ENCODE assay signal across 10 mouse cellular contexts in the genomic region with DNA sequence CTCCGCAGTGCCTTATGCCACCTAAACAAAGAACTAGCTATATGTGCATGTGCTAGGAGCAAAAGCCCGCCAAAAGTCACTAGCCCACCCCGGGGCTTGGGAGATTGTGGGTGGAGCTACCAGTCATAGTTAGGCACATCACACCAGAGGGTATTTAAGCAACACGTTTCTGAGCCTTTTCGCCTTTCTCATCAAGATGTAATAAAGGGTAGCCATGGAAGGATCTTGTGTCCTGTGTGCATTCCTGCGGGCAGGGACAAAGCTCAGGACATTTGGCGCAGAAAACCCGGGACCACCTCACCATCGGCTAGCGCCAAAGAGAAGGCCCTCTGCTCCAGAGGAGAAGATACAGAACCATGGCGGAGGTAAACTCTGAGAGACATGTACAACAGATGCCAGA. TPM values are rescaled to one million over a fixed set of nuclear protein-coding genes. Genes with fewer than 3 reads are reported as not detected.
DNase-seq lines count a peak whose midpoint lies in the region; ATAC-seq and TF ChIP-seq lines count a peak whose summit lies in the region.
"Had no signal": no experiment of that assay in that cellular context is flagged by ENCODE, and none has a peak within 500 bp of the region (broad histone marks: within the 10 kb centered on the region; RNA-seq: fewer than 3 reads in every experiment).

No protein-coding gene starts in this region.

- H3K27ac ChIP-seq in heart, embryonic 15.5 days, result peak overlapping the region; percentile 89; the same call in 1 of the 2 replicates
- no peak overlapping the region for H3K27ac ChIP-seq in bone marrow, adult 2 months (ENCODE audit: control insufficient read depth, insufficient read depth, low read depth, low read length, poor library complexity)
- peak overlapping the region; percentile 93 for H3K27ac ChIP-seq in hindbrain, embryonic 10.5 days

- no peak for TF ChIP-seq POLR2A in bone marrow, adult 2 months (IDR thresholded peaks at IDR 0.05; ENCODE audit: borderline replicate concordance, control insufficient read depth, low read depth, low read length)

- no peaks in the 10 kb centered on the region for H3K27me3 ChIP-seq in heart, embryonic 15.5 days
- H3K27me3 ChIP-seq in hindbrain, embryonic 10.5 days (ENCODE audit: insufficient read depth, poor library complexity, severe bottlenecking), result no peaks in the 10 kb centered on the region

- H3K4me1 ChIP-seq in heart, embryonic 15.5 days (replicated peaks), result peaks cover 5% of the 10 kb centered on the region; the same call in 1 of the 2 replicates
- H3K4me1 ChIP-seq in bone marrow, adult 2 months (ENCODE audit: control insufficient read depth, insufficient read depth, low read length), result no peaks in the 10 kb centered on the region
- H3K4me1 ChIP-seq in hindbrain, embryonic 10.5 days (replicated peaks), result peaks cover 7% of the 10 kb centered on the region; the same call in 1 of the 2 replicates

- no peaks in the 10 kb centered on the region for H3K9me3 ChIP-seq in heart, embryonic 15.5 days (replicated peaks)
- H3K9me3 ChIP-seq in hindbrain, embryonic 10.5 days, result no peaks in the 10 kb centered on the region

- peak overlapping the region; percentile 98 for H3K4me2 ChIP-seq in heart, embryonic 15.5 days

- no peak for DNase-seq in heart, adult 9 months (ENCODE audit: low spot score in 2 of 2)
- no peak for DNase-seq in hindbrain, embryonic 10.5 days (ENCODE audit: low spot score)
- DNase-seq in left cerebral cortex, postnatal 25 days (ENCODE audit: low spot score in 2 of 2), result no peak
- no peak for DNase-seq in cerebellum, adult 11 months

- WGBS in heart, embryonic 15.5 days, result 16% methylated on average over 11 of the region's 11 CpGs
- WGBS in bone marrow, adult 2 months, result 11% methylated on average over 11 of the region's 11 CpGs
- 23% methylated on average over 11 of the region's 11 CpGs for WGBS in hindbrain, embryonic 10.5 days

- H3K9ac ChIP-seq in heart, embryonic 15.5 days, result peak overlapping the region; percentile 66; the same call in 1 of the 2 replicates

- H3K36me3 ChIP-seq in heart, embryonic 15.5 days, result no peaks in the 10 kb centered on the region
- H3K36me3 ChIP-seq in hindbrain, embryonic 10.5 days, result 0 out of 2 replicates have a peak, but pooled peaks cover 2% of the 10 kb centered on the region
- H3K36me3 ChIP-seq: G1E had no signal

- ATAC-seq in heart, embryonic 15.5 days (replicated peaks; ENCODE audit: insufficient number of reproducible peaks, insufficient read depth, low FRiP score, low read depth), result no peak
- 0 out of 2 replicates have a peak, but pooled peaks have one; percentile 4 for ATAC-seq in megakaryocyte progenitor cell, adult 5-6 weeks (replicated peaks; ENCODE audit: poor library complexity)
- ATAC-seq in granulocyte monocyte progenitor cell, adult 5-6 weeks (replicated peaks; ENCODE audit: poor library complexity, severe bottlenecking), result no peak

- no peak for TF ChIP-seq CTCF in bone marrow, adult 2 months (IDR thresholded peaks at IDR 0.05; ENCODE audit: control insufficient read depth, insufficient read depth, low read length)

- intact Hi-C loops in left cerebral cortex, postnatal 25 days (cut with DNase I), result loop anchor here (10.0 kb wide), 1 partner anchor 724 kb away; the partner anchor contains the start of gene Ttc5

- H3K4me3 ChIP-seq in heart, embryonic 15.5 days, result peak overlapping the region; percentile 81
- peak overlapping the region; percentile 18 for H3K4me3 ChIP-seq in bone marrow, adult 2 months (replicated peaks; ENCODE audit: control insufficient read depth, low read depth, low read length)
- H3K4me3 ChIP-seq in hindbrain, embryonic 10.5 days, result peak overlapping the region; percentile 73

RNA-seq across cellular contexts. Expression of gene Olfr725, which starts 21.0 kb away (rescaled TPM):
- polyA plus RNA-seq in heart, embryonic 15.5 days (2015; fragmentation: Nextera tagmentation; extraction: Ambion mirVana), result not detected in 2 replicates
- not detected in 2 replicates for polyA plus RNA-seq in bone marrow, adult 2 months (2011; ENCODE audit: insufficient read depth, insufficient read length, low replicate concordance, missing spikeins)
- polyA plus RNA-seq in hindbrain, embryonic 10.5 days (2016; fragmentation: Nextera tagmentation; extraction: Ambion mirVana), result not detected in 2 replicates
- not detected in 2 replicates for total RNA-seq in megakaryocyte progenitor cell, adult 5-6 weeks (2015)
- not detected in 2 replicates for total RNA-seq in megakaryocyte progenitor cell, adult 5-6 weeks (2017)
- not detected in 2 replicates for total RNA-seq in granulocyte monocyte progenitor cell, adult 5-6 weeks (2014; fragmentation: Nextera tagmentation)
- not detected in 2 replicates for total RNA-seq in granulocyte monocyte progenitor cell, adult 5-6 weeks (2017)
- not detected for total RNA-seq in left cerebral cortex, postnatal 25 days (2021)
- total RNA-seq: G1E; layer of hippocampus, postnatal 10 days had no signal
- polyA plus RNA-seq: G1E had no signal

RNA-seq across cellular contexts. Expression of gene Olfr726, which starts 29.6 kb away (rescaled TPM):
- not detected in 2 replicates for polyA plus RNA-seq in heart, embryonic 15.5 days (2015; fragmentation: Nextera tagmentation; extraction: Ambion mirVana)
- not detected in 2 replicates for polyA plus RNA-seq in bone marrow, adult 2 months (2011; ENCODE audit: insufficient read depth, insufficient read length, low replicate concordance, missing spikeins)
- polyA plus RNA-seq in hindbrain, embryonic 10.5 days (2016; fragmentation: Nextera tagmentation; extraction: Ambion mirVana), result not detected in 2 replicates
- not detected in 2 replicates for total RNA-seq in megakaryocyte progenitor cell, adult 5-6 weeks (2015)
- not detected in 2 replicates for total RNA-seq in megakaryocyte progenitor cell, adult 5-6 weeks (2017)
- not detected in 2 replicates for total RNA-seq in granulocyte monocyte progenitor cell, adult 5-6 weeks (2014; fragmentation: Nextera tagmentation)
- not detected in 2 replicates for total RNA-seq in granulocyte monocyte progenitor cell, adult 5-6 weeks (2017)
- not detected for total RNA-seq in left cerebral cortex, postnatal 25 days (2021)
- total RNA-seq: layer of hippocampus, postnatal 10 days had no signal
- polyA plus RNA-seq: G1E had no signal

Comparison
In these comparisons a context has a peak if more than half of its experiments do, and no peak if none do; other contexts are left out.
1. H3K4me3 ChIP-seq: peak in every context shown above with its lines; median percentile 81 in heart, embryonic 15.5 days; 73 in hindbrain, embryonic 10.5 days; 18 in bone marrow, adult 2 months.